Mouse (Mus musculus) liver, embryonic 16.5 days (tissue): ENCODE results near the gene Ptpn23. TPM values are rescaled to one million over a fixed set of nuclear protein-coding genes. Genes with fewer than 3 reads are reported as not detected.
"Not testable (repeated sequence)": the region's sequence is repeated elsewhere in the genome, so short reads cannot be mapped to it uniquely, and the experiment has no call there.

Source experiments
- ATAC-seq: fragments of 200-750 bp; cut with Nextera tagmentation; 2 replicates; pipeline ENCODE4 v1.8.0; 2017; ENCODE audit warnings: low read depth, mild to moderate bottlenecking, moderate number of reproducible peaks, moderate library complexity
- H3K27ac ChIP-seq: fragments of 300-500 bp; sonication (generic); 2 replicates; pipeline ENCODE4 v1.5.1; 2014; ENCODE audit warnings: mild to moderate bottlenecking, low read length
- H3K27me3 ChIP-seq: fragments of 300-500 bp; sonication (generic); 2 replicates; pipeline ENCODE4 v1.6.1; 2014; ENCODE audit warnings: low read depth, low read length, mixed read lengths; ENCODE audit not compliant: control insufficient read depth, insufficient read depth
- H3K36me3 ChIP-seq: fragments of 300-500 bp; sonication (generic); 2 replicates; pipeline ENCODE4 v1.6.1; 2014; ENCODE audit warnings: mild to moderate bottlenecking; ENCODE audit not compliant: control insufficient read depth, insufficient read depth
- H3K4me1 ChIP-seq: fragments of 300-500 bp; sonication (generic); 2 replicates; pipeline ENCODE4 v1.6.1; 2014; ENCODE audit warnings: low read depth, low read length, mixed read lengths; ENCODE audit not compliant: control insufficient read depth
- H3K4me2 ChIP-seq: fragments of 300-500 bp; sonication (generic); 2 replicates; pipeline ENCODE4 v1.6.1; 2014; ENCODE audit warnings: low read depth, low read length, mixed read lengths
- H3K4me3 ChIP-seq: fragments of 300-500 bp; sonication (generic); 2 replicates; pipeline ENCODE4 v1.5.1; 2014; ENCODE audit warnings: low read depth, mild to moderate bottlenecking, low read length
- H3K9ac ChIP-seq: fragments of 300-500 bp; sonication (generic); 2 replicates; pipeline ENCODE4 v1.6.1; 2014; ENCODE audit warnings: low read depth, low read length
- H3K9me3 ChIP-seq: fragments of 300-500 bp; sonication (generic); replicated peaks from 2 replicates; pipeline ENCODE4 v1.6.1; 2016; ENCODE audit warnings: low read length; ENCODE audit not compliant: control insufficient read depth
- WGBS: fragments of 180-500 bp; shearing (Covaris S2); extraction: QIAGEN DNeasy Blood & Tissue Kit; methylation state at CpG from one replicate; pipeline ENCODE4 v1.1.7; 2014; ENCODE audit not compliant: insufficient replicate concordance; 5-methylcytosine and 5-hydroxymethylcytosine counted together
- polyA plus RNA-seq: library from polyadenylated mRNA; unstranded; fragments of >200 nt; fragmentation: Nextera tagmentation; extraction: Ambion mirVana; gene quantifications from 2 replicates; pipeline ENCODE4 v1.2.1, GENCODE M21; 2015

The Ptpn23 gene
- polyA plus RNA-seq, 1 experiment from 2014 or later, result 4.2 TPM

DNA sequence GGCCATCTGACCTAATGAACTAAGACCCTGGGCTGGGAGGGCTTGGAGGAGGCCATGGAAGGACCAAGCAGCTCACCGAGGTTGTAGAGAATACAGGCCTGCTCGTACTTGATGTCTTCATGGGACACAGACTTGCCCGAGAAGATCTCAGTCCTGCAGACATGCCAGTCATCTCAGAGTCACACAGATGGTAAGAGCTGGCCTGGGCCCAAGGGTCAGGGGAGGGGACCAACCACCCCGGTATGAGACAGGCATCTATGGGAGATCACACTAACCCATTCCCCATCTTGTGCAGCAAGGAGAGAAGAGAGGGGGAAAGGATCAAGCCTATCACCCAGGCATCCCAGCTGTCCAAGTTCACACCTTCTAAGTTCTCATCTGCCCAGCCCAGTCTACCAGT, 14.7 kb downstream of the Ptpn23 start:
- 67% methylated on average over 4 of the region's 4 CpGs for WGBS
- peaks cover 12% of the 10 kb centered on the region for H3K36me3 ChIP-seq
- H3K4me3 ChIP-seq, result no peak overlapping the region
- no peak overlapping the region for H3K4me2 ChIP-seq
- H3K9me3 ChIP-seq, result no peaks in the 10 kb centered on the region
- no peak overlapping the region for H3K27ac ChIP-seq
- H3K9ac ChIP-seq, result no peak overlapping the region
- ATAC-seq, result no peak
- no peaks in the 10 kb centered on the region for H3K27me3 ChIP-seq
- no peaks in the 10 kb centered on the region for H3K4me1 ChIP-seq

DNA sequence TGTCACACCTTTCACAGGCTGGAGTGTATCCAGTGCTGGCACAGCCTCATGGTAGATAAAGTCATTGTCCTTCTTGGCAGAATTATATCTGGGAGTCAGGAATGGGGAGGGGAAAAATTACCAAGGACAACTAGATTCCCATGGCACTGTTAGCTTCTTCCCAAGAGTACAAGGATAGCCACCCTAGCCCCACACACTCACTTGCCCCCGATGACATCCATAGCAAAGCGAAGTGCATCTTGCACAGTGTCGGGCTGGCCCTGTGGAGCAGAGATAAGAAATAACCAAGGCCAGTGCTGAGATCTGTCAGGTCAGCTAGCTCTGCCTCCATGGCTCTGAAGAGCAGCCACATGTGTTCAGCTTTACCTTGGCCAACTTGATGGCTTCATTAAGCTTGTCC, 17.2 kb downstream of the Ptpn23 start:
- Histone ChIP-seq H3K27ac (no peak overlapping the region), H3K36me3 (peaks cover 15% of the 10 kb centered on the region), H3K9ac (no peak overlapping the region), H3K9me3 (no peaks in the 10 kb centered on the region), H3K27me3 (no peaks in the 10 kb centered on the region), H3K4me3 (no peak overlapping the region), H3K4me2 (no peak overlapping the region), H3K4me1 (no peaks in the 10 kb centered on the region)
- 53% methylated on average over 3 of the region's 3 CpGs for WGBS
- ATAC-seq, result no peak

DNA sequence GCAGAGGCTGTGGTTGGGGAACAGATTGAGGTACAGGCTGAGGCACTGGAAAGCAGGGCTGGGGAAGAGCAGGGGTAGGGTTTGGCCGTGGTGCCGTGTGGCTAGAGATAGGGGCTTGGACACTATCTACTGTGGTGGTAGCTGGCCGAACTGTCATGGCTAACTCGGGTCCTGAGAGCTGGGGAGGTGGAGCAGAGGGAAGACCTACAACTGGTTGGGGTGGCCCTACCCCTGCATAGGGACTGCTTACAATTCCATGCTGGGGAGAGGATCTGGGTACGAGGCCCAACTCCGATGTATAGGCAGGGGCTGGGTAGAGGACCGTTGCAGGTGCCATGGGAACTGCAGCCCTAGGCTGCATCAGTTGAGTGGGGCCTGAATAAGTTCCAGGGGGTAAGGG, 20.0 kb downstream of the Ptpn23 start:
- H3K4me3 ChIP-seq, result no peak overlapping the region
- no peak overlapping the region for H3K9ac ChIP-seq
- no peaks in the 10 kb centered on the region for H3K4me1 ChIP-seq
- no peak for ATAC-seq
- 80% methylated on average over 7 of the region's 7 CpGs for WGBS
- H3K9me3 ChIP-seq, result no peaks in the 10 kb centered on the region
- peaks cover 26% of the 10 kb centered on the region for H3K36me3 ChIP-seq
- H3K27ac ChIP-seq, result no peak overlapping the region
- no peaks in the 10 kb centered on the region for H3K27me3 ChIP-seq
- H3K4me2 ChIP-seq, result no peak overlapping the region

- ATAC-seq, result no peak
- no peaks in the 10 kb centered on the region; the same call in 1 of the 2 replicates for H3K4me1 ChIP-seq
- H3K9me3 ChIP-seq, result no peaks in the 10 kb centered on the region
- H3K4me2 ChIP-seq, result no peak overlapping the region
- H3K27ac ChIP-seq, result no peak overlapping the region
- no peak overlapping the region for H3K9ac ChIP-seq
- no peak overlapping the region for H3K4me3 ChIP-seq
- H3K27me3 ChIP-seq, result no peaks in the 10 kb centered on the region
- H3K36me3 ChIP-seq, result peaks cover 23% of the 10 kb centered on the region
- 73% methylated on average over 7 of the region's 7 CpGs for WGBS
Measured at GRCm38 (mm10) chr9:110384369-110384929, 23.6 kb downstream of the Ptpn23 start.

- no peak overlapping the region for H3K4me3 ChIP-seq
- no peaks in the 10 kb centered on the region; the same call in 1 of the 2 replicates for H3K4me1 ChIP-seq
- no peak overlapping the region for H3K27ac ChIP-seq
- no peaks in the 10 kb centered on the region for H3K27me3 ChIP-seq
- peaks cover 23% of the 10 kb centered on the region for H3K36me3 ChIP-seq
- no peak overlapping the region for H3K9ac ChIP-seq
- 78% methylated on average over 12 of the region's 12 CpGs for WGBS
- no peak for ATAC-seq
- H3K9me3 ChIP-seq, result no peaks in the 10 kb centered on the region
- no peak overlapping the region for H3K4me2 ChIP-seq
Measured at GRCm38 (mm10) chr9:110381292-110381691, 26.7 kb downstream of the Ptpn23 start.

DNA sequence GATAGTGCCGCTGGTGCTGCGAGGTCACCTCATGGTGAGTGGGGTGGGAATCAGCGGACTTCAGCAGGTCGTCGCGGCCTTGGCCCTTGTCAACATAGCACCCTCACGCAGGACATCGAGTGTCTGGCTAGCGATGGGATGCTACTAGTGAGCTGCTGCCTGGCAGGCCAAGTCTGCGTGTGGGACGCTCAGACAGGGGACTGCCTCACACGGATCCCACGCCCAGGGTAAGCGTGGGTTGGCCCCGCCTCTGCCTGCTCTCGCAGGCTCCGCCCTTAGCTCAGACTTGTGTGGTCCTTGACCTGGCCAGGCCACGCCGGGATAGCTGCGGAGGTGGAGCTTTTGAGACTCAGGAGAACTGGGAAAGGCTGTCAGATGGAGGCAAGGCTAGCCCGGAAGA, 27.4 kb downstream of the Ptpn23 start:
- no peak overlapping the region for H3K27ac ChIP-seq
- H3K27me3 ChIP-seq, result no peaks in the 10 kb centered on the region
- no peaks in the 10 kb centered on the region for H3K9me3 ChIP-seq
- no peak overlapping the region for H3K9ac ChIP-seq
- peak; percentile 42 for ATAC-seq
- H3K4me1 ChIP-seq, result no peaks in the 10 kb centered on the region; the same call in 1 of the 2 replicates
- no peak overlapping the region for H3K4me2 ChIP-seq
- H3K4me3 ChIP-seq, result no peak overlapping the region
- peaks cover 20% of the 10 kb centered on the region for H3K36me3 ChIP-seq
- WGBS, result 64% methylated on average over 21 of the region's 21 CpGs

DNA sequence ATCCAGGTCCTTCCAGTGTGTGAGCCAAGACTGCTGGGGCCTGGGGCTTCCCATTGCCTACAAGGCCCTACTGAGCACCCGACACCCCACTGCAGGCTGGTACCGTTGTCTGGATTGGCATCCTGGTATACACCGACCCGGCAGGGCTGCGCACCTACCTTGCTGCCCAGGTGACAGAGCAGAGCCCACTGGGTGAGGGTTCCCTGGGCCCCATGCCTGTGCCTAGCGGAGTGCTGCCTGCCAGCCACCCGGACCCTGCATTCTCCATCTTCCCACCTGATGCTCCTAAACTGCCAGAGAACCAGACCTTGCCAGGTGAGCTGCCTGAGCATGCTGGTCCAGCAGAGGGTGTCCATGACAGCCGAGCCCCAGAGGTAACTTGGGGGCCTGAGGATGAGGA, 28.7 kb downstream of the Ptpn23 start:
- Histone ChIP-seq H3K27me3 (no peaks in the 10 kb centered on the region), H3K9me3 (no peaks in the 10 kb centered on the region), H3K4me1 (no peaks in the 10 kb centered on the region; the same call in 1 of the 2 replicates), H3K4me3 (no peak overlapping the region), H3K27ac (no peak overlapping the region), H3K4me2 (no peak overlapping the region), H3K9ac (no peak overlapping the region), H3K36me3 (peaks cover 9% of the 10 kb centered on the region)
- 88% methylated on average over 8 of the region's 8 CpGs for WGBS
- ATAC-seq, result no peak

- H3K9ac ChIP-seq, H3K9me3 ChIP-seq, H3K27me3 ChIP-seq, H3K4me3 ChIP-seq, H3K4me2 ChIP-seq, ATAC-seq, H3K4me1 ChIP-seq, H3K27ac ChIP-seq, H3K36me3 ChIP-seq: not testable (repeated sequence)
- 81% methylated on average over 15 of the region's 15 CpGs for WGBS
Measured at GRCm38 (mm10) chr9:110377655-110378054, 30.4 kb downstream of the Ptpn23 start.

DNA sequence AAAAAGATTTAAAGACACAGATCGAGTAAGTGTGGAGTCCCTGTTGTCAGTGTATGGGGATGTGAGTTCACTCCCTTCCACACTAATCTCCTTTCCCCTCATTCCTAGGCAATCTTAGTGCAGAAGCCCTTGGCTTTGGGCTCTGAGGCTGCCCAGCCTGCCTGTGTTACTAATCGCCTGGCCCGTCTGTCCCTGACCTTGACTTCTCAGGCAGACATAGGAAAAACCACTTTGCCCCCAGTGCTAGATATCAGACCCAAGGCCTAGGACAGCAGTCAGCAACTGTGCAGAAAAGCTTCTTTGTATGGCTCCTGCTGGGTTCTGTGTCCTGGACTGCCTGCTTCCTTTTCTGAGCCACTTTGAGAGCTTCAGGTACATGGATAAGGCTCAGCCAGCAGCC, 32.3 kb downstream of the Ptpn23 start:
- no peaks in the 10 kb centered on the region for H3K9me3 ChIP-seq
- 69% methylated on average over 3 of the region's 3 CpGs for WGBS
- no peak overlapping the region for H3K27ac ChIP-seq
- no peak overlapping the region for H3K9ac ChIP-seq
- H3K36me3 ChIP-seq, result peaks cover 9% of the 10 kb centered on the region
- H3K4me3 ChIP-seq, result no peak overlapping the region
- H3K4me1 ChIP-seq, result no peaks in the 10 kb centered on the region; the same call in 1 of the 2 replicates
- no peak overlapping the region for H3K4me2 ChIP-seq
- no peak for ATAC-seq
- H3K27me3 ChIP-seq, result no peaks in the 10 kb centered on the region
